Mouse (Mus musculus) ES-E14 (cell line): ENCODE results near the gene Gm9040. TPM values are rescaled to one million over a fixed set of nuclear protein-coding genes. Genes with fewer than 3 reads are reported as not detected.
"Not testable (repeated sequence)": the region's sequence is repeated elsewhere in the genome, so short reads cannot be mapped to it uniquely, and the experiment has no call there.

ENCODE experiments used
- DNase-seq: peaks from one replicate; pipeline ENCODE4 v3.0.0-alpha.2; 2013; ENCODE audit warnings: low read depth, low spot score
- H3K27ac ChIP-seq: 2 replicates; pipeline ENCODE4 v1.5.1; 2012; ENCODE audit warnings: low read depth, mild to moderate bottlenecking, low read length, moderate library complexity, mixed read lengths; ENCODE audit not compliant: poor library complexity, insufficient read depth, severe bottlenecking
- H3K36me3 ChIP-seq: 2 replicates; pipeline ENCODE4 v1.6.1; 2012; ENCODE audit warnings: mild to moderate bottlenecking, low read length, moderate library complexity, mixed read lengths; ENCODE audit not compliant: control insufficient read depth, poor library complexity, insufficient read depth, severe bottlenecking
- H3K4me1 ChIP-seq, 2 experiments: fragments of 150-350 bp in 1 of 2; sonication (generic) in 1 of 2; 2 replicates each; pipeline ENCODE4 v1.6.1; 2012; ENCODE audit warnings: low read length in 2 of 2, mild to moderate bottlenecking in 1 of 2, mixed read lengths in 1 of 2; ENCODE audit not compliant: control insufficient read depth in 2 of 2, insufficient read depth in 2 of 2, poor library complexity in 1 of 2
- H3K4me3 ChIP-seq, 2 experiments: fragments of 150-350 bp in 1 of 2; sonication (generic) in 1 of 2; 2 replicates each; pipeline ENCODE4 v1.5.1; 2012; ENCODE audit warnings: low read length in 2 of 2, low read depth in 1 of 2, mild to moderate bottlenecking in 1 of 2, mixed read lengths in 1 of 2; ENCODE audit not compliant: insufficient read depth in 1 of 2, poor library complexity in 1 of 2, severe bottlenecking in 1 of 2
- H3K9ac ChIP-seq: 2 replicates; pipeline ENCODE4 v1.6.1; 2012; ENCODE audit warnings: low read depth, mild to moderate bottlenecking, low read length, mixed read lengths; ENCODE audit not compliant: poor library complexity, insufficient read depth, severe bottlenecking
- H3K9me3 ChIP-seq: fragments of 150-350 bp; sonication (generic); 2 replicates; pipeline ENCODE4 v1.6.1; 2012; ENCODE audit warnings: low read depth, mild to moderate bottlenecking, low read length; ENCODE audit not compliant: control insufficient read depth, insufficient read depth
- CHD2 ChIP-seq: IDR thresholded peaks from 2 replicates; pipeline ENCODE4 v1.6.1; 2014; ENCODE audit warnings: mild to moderate bottlenecking, low read depth, low read length, inconsistent platforms
- HCFC1 ChIP-seq: IDR thresholded peaks from 2 replicates; pipeline ENCODE4 v1.6.1; 2012; ENCODE audit warnings: low read length, inconsistent platforms, borderline replicate concordance; ENCODE audit not compliant: insufficient read depth
- MAFK ChIP-seq: IDR thresholded peaks from 2 replicates; pipeline ENCODE4 v1.6.1; 2014; ENCODE audit warnings: mild to moderate bottlenecking, low read depth, low read length, inconsistent platforms; ENCODE audit not compliant: insufficient read depth
- ZC3H11A ChIP-seq: IDR thresholded peaks from 2 replicates; pipeline ENCODE4 v1.6.1; 2012; ENCODE audit warnings: low read depth, mild to moderate bottlenecking, inconsistent platforms, low read length, borderline replicate concordance
- ZNF384 ChIP-seq: IDR thresholded peaks from 2 replicates; pipeline ENCODE4 v1.6.1; 2012; ENCODE audit warnings: low read depth, low read length, inconsistent platforms
- in situ Hi-C, 2 experiments: fragments of 600-800 bp; cut with MboI; formaldehyde crosslinking; loops; one replicate each; pipeline ENCODE4 v1.15.1; 2025; ENCODE audit warnings: low sequenced_read_pairs in 2 of 2, inconsistent platforms in 1 of 2; ENCODE audit not compliant: unreplicated experiment in 2 of 2
- total RNA-seq: library from RNA; depleted of rRNA; stranded (reverse); fragments of 300-350 nt; gene quantifications from 2 replicates; pipeline ENCODE4 v1.2.3, GENCODE M21; 2012

The Gm9040 gene
- total RNA-seq, 1 experiment = 0.54 TPM

- in situ Hi-C loops, H3K27ac ChIP-seq, DNase-seq, H3K36me3 ChIP-seq, H3K4me3 ChIP-seq, H3K9ac ChIP-seq, H3K9me3 ChIP-seq, H3K4me1 ChIP-seq: not testable (repeated sequence)
Observed at GRCm38 (mm10) chr10:118332308-118332707, 5.5 kb upstream of the Gm9040 start, which contains the start of gene Gm9044. TSS of gene Gm9044 (minus strand) at chr10:118332408.

- Histone ChIP-seq H3K9me3 (no peaks in the 10 kb centered on the region), H3K27ac (no peak overlapping the region), H3K36me3 (no peaks in the 10 kb centered on the region), H3K4me1 (no peaks in the 10 kb centered on the region), H3K9ac (no peak overlapping the region), H3K4me3 (no peak overlapping the region)
- TF ChIP-seq MAFK = no peak
- TF ChIP-seq CHD2 = no peak
- TF ChIP-seq ZNF384 = no peak
- TF ChIP-seq ZC3H11A = no peak
- DNase-seq = no peak
- in situ Hi-C loops = no loop called here
Observed at GRCm38 (mm10) chr10:118319024-118319423, 7.7 kb downstream of the Gm9040 start.

GRCm38 (mm10) chr10:118302133-118302532 is 24.6 kb downstream of the Gm9040 start:
- H3K9ac ChIP-seq, H3K27ac ChIP-seq, H3K9me3 ChIP-seq, DNase-seq, H3K4me3 ChIP-seq, in situ Hi-C loops, H3K36me3 ChIP-seq, H3K4me1 ChIP-seq: not testable (repeated sequence)

- H3K9ac ChIP-seq = no peak within 1 kb of the TSS
- TF ChIP-seq ZC3H11A (no peak), MAFK (no peak), ZNF384 (no peak), HCFC1 (no peak), CHD2 (no peak)
- no peaks in the 10 kb centered on the region for H3K36me3 ChIP-seq
- no peak within 1 kb of the TSS for H3K4me3 ChIP-seq
- in situ Hi-C loops = no loop called here
- no peak within 1 kb of the TSS for H3K27ac ChIP-seq
- H3K4me1 ChIP-seq = no peaks in the 10 kb centered on the region
- H3K9me3 ChIP-seq = no peaks in the 10 kb centered on the region
- no peak for DNase-seq
Observed at GRCm38 (mm10) chr10:118294938-118295337, 31.8 kb downstream of the Gm9040 start, which contains the start of gene Iltifb. TSS of gene Iltifb (minus strand) at chr10:118295038.

GRCm38 (mm10) chr10:118283016-118283415 is 43.8 kb downstream of the Gm9040 start:
- in situ Hi-C loops, H3K27ac ChIP-seq, DNase-seq, H3K4me3 ChIP-seq, H3K4me1 ChIP-seq, H3K9me3 ChIP-seq, H3K36me3 ChIP-seq, H3K9ac ChIP-seq: not testable (repeated sequence)

DNA sequence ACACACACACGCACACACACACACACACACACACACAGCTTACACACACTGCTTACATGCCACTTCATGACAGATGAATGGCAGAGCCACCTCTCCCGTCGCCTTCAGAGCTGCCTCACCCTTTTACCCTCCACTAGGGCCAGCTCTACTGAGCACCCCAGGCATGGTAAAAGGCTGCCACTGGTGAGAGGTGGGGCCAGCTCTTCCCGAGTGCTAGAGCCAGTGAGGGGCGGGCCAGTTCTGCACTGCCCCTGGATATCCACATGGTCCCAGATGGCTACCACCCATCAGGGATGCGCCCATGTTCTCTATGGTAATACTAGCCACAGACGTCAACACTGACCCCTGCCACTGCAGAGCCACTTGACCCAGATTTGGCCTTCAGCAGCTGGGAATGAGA is 44.2 kb downstream of the Gm9040 start:
- in situ Hi-C loops, H3K27ac ChIP-seq, H3K36me3 ChIP-seq: not testable (repeated sequence)

GRCm38 (mm10) chr10:118278069-118278468 is 48.7 kb downstream of the Gm9040 start:
- H3K4me3 ChIP-seq, H3K4me1 ChIP-seq, H3K36me3 ChIP-seq, H3K9ac ChIP-seq, in situ Hi-C loops, DNase-seq, H3K27ac ChIP-seq, H3K9me3 ChIP-seq: not testable (repeated sequence)

More for the DNA sequence above, 44.2 kb downstream of the Gm9040 start:
- H3K4me1 ChIP-seq, H3K9ac ChIP-seq, H3K4me3 ChIP-seq, DNase-seq, H3K9me3 ChIP-seq: not testable (repeated sequence)
